Mouse (Mus musculus) CH12.LX (cell line): ENCODE measurements around the gene Igf1r.

Source experiments
- CTCF ChIP-seq, 2 experiments: IDR thresholded peaks in 1 of 2; conservative IDR thresholded peaks in 1 of 2; 2 replicates each; pipeline ENCODE4 v1.5.1; 2011 to 2012; ENCODE audit warnings: low read depth in 2 of 2, low read length in 2 of 2, improper control_type of control experiment in 1 of 2, inconsistent platforms in 1 of 2, mild to moderate bottlenecking in 1 of 2, moderate library complexity in 1 of 2
- E2F4 ChIP-seq: IDR thresholded peaks from 2 replicates; pipeline ENCODE4 v1.6.1; 2011; ENCODE audit warnings: low read depth, low read length, improper control_type of control experiment; ENCODE audit not compliant: insufficient replicate concordance
- EP300 ChIP-seq: IDR thresholded peaks from 2 replicates; pipeline ENCODE4 v1.6.1; 2011; ENCODE audit warnings: low read length, improper control_type of control experiment
- HCFC1 ChIP-seq: IDR thresholded peaks from 2 replicates; pipeline ENCODE4 v1.6.1; 2012; ENCODE audit warnings: low read depth, mild to moderate bottlenecking, inconsistent platforms, low read length, improper control_type of control experiment
- MEF2A ChIP-seq: IDR thresholded peaks from 2 replicates; pipeline ENCODE4 v1.6.1; 2014; ENCODE audit warnings: low read depth, mild to moderate bottlenecking, inconsistent platforms, low read length, improper control_type of control experiment, borderline replicate concordance
- POLR2A ChIP-seq: IDR thresholded peaks from 2 replicates; pipeline ENCODE4 v1.6.1; 2011; ENCODE audit warnings: low read depth, mild to moderate bottlenecking, improper control_type of control experiment, low read length
- USF1 ChIP-seq: IDR thresholded peaks from 2 replicates; pipeline ENCODE4 v1.6.1; 2014; ENCODE audit warnings: low read depth, mild to moderate bottlenecking, inconsistent platforms, low read length, improper control_type of control experiment
- ZKSCAN1 ChIP-seq: IDR thresholded peaks from 2 replicates; pipeline ENCODE4 v1.6.1; 2012; ENCODE audit warnings: low read depth, inconsistent platforms, low read length, improper control_type of control experiment, borderline replicate concordance

DNA sequence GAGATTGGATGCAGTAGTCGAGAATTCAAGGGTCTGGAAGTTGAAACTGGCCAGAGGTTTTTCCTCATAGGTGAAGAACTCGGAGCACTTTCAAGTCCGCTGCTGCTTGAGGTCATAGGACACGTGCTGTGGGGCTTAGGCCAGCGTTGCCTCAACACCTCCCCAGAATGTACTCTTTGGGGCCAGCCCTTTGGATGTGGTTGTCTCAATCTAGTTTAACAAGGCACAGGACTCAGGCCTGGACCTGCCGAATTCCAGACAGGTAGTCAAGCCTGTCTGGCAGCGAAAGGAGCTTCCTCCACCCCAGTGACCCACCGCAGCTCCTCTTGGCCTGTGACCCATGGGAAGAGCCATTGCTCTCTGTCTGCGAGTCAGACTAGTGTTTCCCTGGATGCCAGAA is 16.4 kb downstream of the Igf1r start:
- TF ChIP-seq POLR2A (no peak), ZKSCAN1 (no peak), EP300 (no peak), E2F4 (no peak), CTCF (conservative IDR thresholded peaks at IDR 0.05 in 1 of 2, IDR thresholded peaks at IDR 0.05 in 1 of 2; ENCODE audit: low read depth in 2 of 2, low read length in 2 of 2) (no peak), MEF2A (no peak), USF1 (no peak), HCFC1 (no peak)
